Mouse (Mus musculus) stomach, embryonic 15.5 days (tissue): ENCODE data around the gene Ces3b. TPM values are rescaled to one million over a fixed set of nuclear protein-coding genes. Genes with fewer than 3 reads are reported as not detected.
A peak's percentile ranks its signal among the peaks of the same experiment; 100 is the strongest.
"Not testable (repeated sequence)": the region's sequence is repeated elsewhere in the genome, so short reads cannot be mapped to it uniquely, and the experiment has no call there.

Source experiments
- ATAC-seq: fragments of 200-750 bp; cut with Nextera tagmentation; 2 replicates; pipeline ENCODE4 v1.8.0; 2017; ENCODE audit warnings: low read depth, moderate number of reproducible peaks, moderate TSS enrichment; ENCODE audit not compliant: insufficient read depth, low FRiP score
- H3K27ac ChIP-seq: fragments of 300-500 bp; sonication (generic); 2 replicates; pipeline ENCODE4 v1.5.1; 2015; ENCODE audit warnings: mild to moderate bottlenecking, inconsistent platforms
- H3K27me3 ChIP-seq: fragments of 300-500 bp; sonication (generic); replicated peaks from 2 replicates; pipeline ENCODE4 v1.6.1; 2015; ENCODE audit warnings: inconsistent platforms
- H3K36me3 ChIP-seq: fragments of 300-500 bp; sonication (generic); 2 replicates; pipeline ENCODE4 v1.6.1; 2015; ENCODE audit warnings: inconsistent platforms
- H3K4me1 ChIP-seq: fragments of 300-500 bp; sonication (generic); 2 replicates; pipeline ENCODE4 v1.6.1; 2015; ENCODE audit warnings: inconsistent platforms
- H3K4me2 ChIP-seq: fragments of 300-500 bp; sonication (generic); 2 replicates; pipeline ENCODE4 v1.6.1; 2015; ENCODE audit warnings: mild to moderate bottlenecking, inconsistent platforms
- H3K4me3 ChIP-seq: fragments of 300-500 bp; sonication (generic); replicated peaks from 2 replicates; pipeline ENCODE4 v1.5.1; 2015; ENCODE audit warnings: inconsistent platforms
- H3K9ac ChIP-seq: fragments of 300-500 bp; sonication (generic); 2 replicates; pipeline ENCODE4 v1.6.1; 2015; ENCODE audit warnings: inconsistent platforms
- H3K9me3 ChIP-seq: fragments of 300-500 bp; sonication (generic); 2 replicates; pipeline ENCODE4 v1.6.1; 2016; ENCODE audit warnings: inconsistent platforms
- WGBS: fragments of 180-500 bp; shearing (Covaris S2); methylation state at CpG from one replicate; pipeline ENCODE4 v1.1.7; 2015; 5-methylcytosine and 5-hydroxymethylcytosine counted together
- polyA plus RNA-seq: library from polyadenylated mRNA; unstranded; fragments of >200 nt; fragmentation: Nextera tagmentation; extraction: Ambion mirVana; gene quantifications from 2 replicates; pipeline ENCODE4 v1.2.1, GENCODE M21; 2015

Gene Ces3b
- polyA plus RNA-seq, 1 experiment from 2014 or later: not detected

DNA sequence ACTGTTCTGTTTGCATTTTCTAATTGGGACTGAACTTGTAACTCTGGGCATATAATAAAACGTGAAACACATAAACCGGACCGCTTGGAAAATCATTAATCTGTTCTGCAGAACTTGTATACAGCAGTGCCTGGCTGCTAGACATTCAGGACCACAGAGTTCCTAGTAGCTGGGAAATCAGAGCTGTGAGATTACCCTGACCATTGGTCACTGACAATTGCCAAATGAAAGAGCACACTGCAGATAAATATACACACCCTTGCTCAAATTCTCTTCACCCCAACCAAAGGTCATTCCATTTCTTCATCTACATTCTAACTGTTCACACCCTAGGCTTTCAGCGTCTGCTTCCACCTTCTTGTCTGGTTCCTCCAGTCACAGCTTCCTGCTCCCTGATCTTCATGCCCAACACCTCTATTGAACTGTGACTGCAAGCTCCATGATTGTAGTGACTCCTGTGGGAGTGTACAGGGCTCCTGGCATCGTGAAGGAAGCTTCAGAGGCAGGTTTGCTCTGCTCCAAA, 2.7 kb upstream of the Ces3b start:
- H3K4me2 ChIP-seq: no peak overlapping the region
- no peaks in the 10 kb centered on the region for H3K36me3 ChIP-seq
- no peak overlapping the region for H3K9ac ChIP-seq
- WGBS: 65% methylated on average over 5 of the region's 5 CpGs
- H3K9me3 ChIP-seq: no peaks in the 10 kb centered on the region
- no peak overlapping the region for H3K27ac ChIP-seq
- no peaks in the 10 kb centered on the region for H3K27me3 ChIP-seq
- no peak for ATAC-seq
- no peaks in the 10 kb centered on the region for H3K4me1 ChIP-seq
- H3K4me3 ChIP-seq: no peak overlapping the region

DNA sequence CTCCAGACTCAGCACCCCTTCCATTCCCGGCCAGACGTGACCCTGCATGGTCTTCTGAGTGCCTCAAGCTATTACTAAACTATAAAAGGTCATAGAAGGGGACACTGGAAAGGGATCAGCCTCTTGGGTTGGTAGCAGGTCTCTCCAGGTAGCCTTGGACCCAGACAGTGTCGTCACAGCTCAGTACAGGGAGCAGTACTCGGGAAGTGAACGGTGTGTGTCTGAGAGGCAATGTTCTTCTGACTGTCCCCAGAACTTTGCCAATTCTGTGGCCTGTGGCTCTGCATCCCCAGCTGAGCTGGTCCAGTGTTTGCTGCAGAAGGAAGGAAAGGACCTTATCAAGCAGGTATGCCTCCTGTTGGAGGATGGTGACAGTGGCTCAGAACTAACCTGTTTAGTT, 4.6 kb downstream of the Ces3b start:
- not testable (repeated sequence) for H3K9me3 ChIP-seq, H3K36me3 ChIP-seq, H3K4me1 ChIP-seq, H3K27me3 ChIP-seq, H3K4me2 ChIP-seq, H3K4me3 ChIP-seq, H3K9ac ChIP-seq, ATAC-seq, H3K27ac ChIP-seq
- 84% methylated on average over 5 of the region's 5 CpGs for WGBS

DNA sequence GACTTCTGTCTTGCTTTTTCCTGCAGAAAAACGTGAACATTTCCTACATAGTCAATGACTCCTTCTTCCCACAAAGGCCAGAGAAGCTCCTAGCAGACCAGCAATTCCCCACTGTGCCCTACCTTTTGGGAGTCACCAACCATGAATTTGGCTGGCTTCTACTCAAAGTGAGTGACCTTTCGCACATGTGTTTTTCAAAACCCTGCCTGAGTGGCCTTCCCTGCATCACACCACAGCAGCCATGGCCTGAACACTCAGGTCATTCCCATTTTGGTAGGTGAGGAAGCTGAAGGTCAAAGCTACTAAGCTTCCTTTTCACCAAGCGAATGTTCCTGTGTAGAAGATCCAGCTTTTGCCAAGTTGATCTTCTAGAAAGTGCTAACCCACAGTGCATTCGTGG, 5.0 kb downstream of the Ces3b start:
- H3K27me3 ChIP-seq: no peaks in the 10 kb centered on the region
- no peaks in the 10 kb centered on the region for H3K36me3 ChIP-seq
- no peak for ATAC-seq
- 71% methylated on average over 4 of the region's 4 CpGs for whole genome bisulfite sequencing
- H3K4me1 ChIP-seq: no peaks in the 10 kb centered on the region
- no peak overlapping the region for H3K4me3 ChIP-seq
- H3K27ac ChIP-seq: no peak overlapping the region
- no peak overlapping the region for H3K9ac ChIP-seq
- H3K4me2 ChIP-seq: no peak overlapping the region
- no peaks in the 10 kb centered on the region for H3K9me3 ChIP-seq

DNA sequence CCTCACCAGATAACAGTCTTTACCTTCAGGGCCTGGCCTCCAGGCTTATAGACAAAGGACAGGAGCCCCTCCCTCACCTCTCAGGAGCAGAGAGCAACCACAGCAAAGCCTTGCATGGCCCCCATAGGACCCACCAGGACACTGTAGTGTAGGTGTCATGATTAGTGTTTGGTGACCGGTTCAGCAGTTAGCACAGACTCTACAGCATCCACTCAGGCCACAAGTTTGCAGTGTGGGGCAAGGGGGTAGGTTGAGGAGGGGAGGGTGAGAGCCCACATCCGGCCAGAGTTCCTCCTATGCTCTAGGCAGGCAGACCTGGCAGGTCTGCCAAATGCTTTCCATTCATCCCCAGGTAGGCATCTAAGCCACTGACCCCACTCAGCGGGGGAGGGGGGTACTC, 10.4 kb downstream of the Ces3b start:
- Histone ChIP-seq H3K27ac (no peak overlapping the region), H3K9me3 (no peaks in the 10 kb centered on the region), H3K27me3 (no peaks in the 10 kb centered on the region), H3K9ac (no peak overlapping the region), H3K4me3 (no peak overlapping the region), H3K4me1 (no peaks in the 10 kb centered on the region), H3K4me2 (no peak overlapping the region), H3K36me3 (no peaks in the 10 kb centered on the region)
- WGBS: 88% methylated on average over 3 of the region's 3 CpGs
- no peak for ATAC-seq

DNA sequence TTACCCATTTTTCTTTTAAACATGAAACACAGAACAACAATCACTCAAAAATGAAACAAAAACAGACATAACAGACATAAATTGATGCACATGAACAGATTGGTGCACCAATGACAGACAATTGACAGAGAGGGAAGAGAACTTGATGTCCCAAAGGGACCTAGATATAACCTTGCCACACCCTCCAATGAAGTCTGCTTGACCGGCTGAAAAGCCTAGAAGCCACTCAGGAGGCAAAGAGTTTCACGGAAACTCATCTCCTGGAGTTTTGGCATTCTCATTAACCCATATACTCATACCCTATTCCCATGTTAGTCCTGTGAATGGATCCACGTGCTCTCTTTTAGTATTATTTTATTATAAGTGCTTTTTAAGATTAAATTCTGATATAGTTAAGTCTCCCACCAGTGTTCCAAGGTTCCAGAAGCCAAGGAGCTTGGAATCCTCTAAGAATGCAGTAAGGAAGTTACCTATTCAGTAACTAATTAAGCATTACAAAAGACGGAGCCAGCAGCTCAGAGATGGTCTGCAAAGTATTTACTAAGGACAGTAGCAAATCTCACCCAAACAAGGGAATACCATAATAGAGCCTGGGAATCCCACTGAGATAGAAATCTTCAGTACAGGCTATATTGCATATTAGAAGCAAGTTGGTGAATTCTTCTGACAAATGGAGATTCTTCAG, 18.7 kb downstream of the Ces3b start:
- H3K36me3 ChIP-seq, H3K4me3 ChIP-seq, ATAC-seq, H3K9ac ChIP-seq, H3K4me2 ChIP-seq, H3K9me3 ChIP-seq, H3K27ac ChIP-seq, H3K4me1 ChIP-seq, H3K27me3 ChIP-seq: not testable (repeated sequence)
- 77% methylated on average over 4 of the region's 4 CpGs for WGBS

DNA sequence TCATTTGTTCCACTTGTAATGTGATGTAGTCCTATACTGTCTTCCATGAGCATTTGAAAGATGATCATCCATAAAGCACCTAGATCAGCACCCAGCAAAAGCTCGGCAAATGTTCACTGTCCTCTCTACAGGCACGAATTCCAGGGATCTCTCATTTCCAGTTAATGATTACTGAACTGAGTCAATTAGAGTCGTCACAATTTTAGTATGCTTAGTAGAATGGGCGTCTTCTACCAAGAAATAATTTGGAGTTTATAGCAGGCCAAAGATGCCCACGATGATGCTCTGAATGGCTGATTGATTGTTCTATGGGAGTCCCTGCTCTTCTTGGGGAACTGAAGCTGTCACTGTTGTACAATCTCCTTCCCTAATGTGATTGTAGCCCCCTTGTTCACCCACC, 20.1 kb downstream of the Ces3b start:
- not testable (repeated sequence) for H3K4me1 ChIP-seq, H3K4me2 ChIP-seq, ATAC-seq, H3K9me3 ChIP-seq, H3K9ac ChIP-seq, H3K27ac ChIP-seq, H3K27me3 ChIP-seq, H3K4me3 ChIP-seq, H3K36me3 ChIP-seq
- WGBS: 72% methylated on average over 5 of the region's 5 CpGs

DNA sequence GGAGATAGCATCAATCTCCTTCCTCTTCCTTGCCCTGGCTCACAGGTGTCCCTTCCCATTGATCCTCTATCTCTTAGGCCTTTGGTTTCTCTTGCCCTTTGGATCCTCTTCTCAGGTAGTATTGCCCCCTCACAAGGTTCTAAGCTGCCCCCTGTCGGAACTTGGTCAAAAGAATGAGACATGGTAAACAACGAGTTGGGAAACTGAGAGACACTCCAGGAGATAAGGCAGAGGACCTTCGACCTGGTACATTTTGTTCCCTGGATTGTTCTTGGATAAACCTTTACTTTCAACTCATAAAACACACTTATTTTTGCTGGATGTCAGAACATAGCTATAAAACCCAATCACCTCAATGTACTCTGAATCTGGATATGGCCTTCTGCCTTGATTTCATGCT, 20.7 kb downstream of the Ces3b start:
- 84% methylated on average over 3 of the region's 3 CpGs for WGBS
- ATAC-seq: no peak
- no peak overlapping the region for H3K4me3 ChIP-seq
- no peak overlapping the region for H3K4me2 ChIP-seq
- no peaks in the 10 kb centered on the region for H3K4me1 ChIP-seq
- no peak overlapping the region for H3K9ac ChIP-seq
- no peaks in the 10 kb centered on the region for H3K9me3 ChIP-seq
- no peaks in the 10 kb centered on the region for H3K27me3 ChIP-seq
- no peak overlapping the region for H3K27ac ChIP-seq
- H3K36me3 ChIP-seq: no peaks in the 10 kb centered on the region

DNA sequence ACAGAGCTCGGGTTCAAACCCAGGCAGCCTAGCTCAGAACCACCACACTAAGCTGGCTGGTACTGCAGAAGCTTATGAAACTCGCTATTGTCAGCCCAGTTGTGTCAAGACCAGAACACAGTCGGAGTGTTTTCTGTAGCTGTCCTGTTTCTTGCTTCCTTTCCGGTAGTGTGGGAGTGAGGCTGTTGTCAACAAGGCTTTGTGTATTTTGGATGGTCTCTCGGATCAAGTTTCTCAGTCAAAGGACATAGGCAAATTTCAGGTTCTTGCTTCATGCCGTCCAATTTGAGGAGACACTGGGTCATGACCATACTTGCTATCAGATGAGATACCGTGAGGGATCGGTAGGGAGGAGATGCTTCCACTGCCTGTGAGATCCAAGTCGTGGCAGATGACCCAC, 46.3 kb downstream of the Ces3b start:
- Histone ChIP-seq H3K4me2 (no peak overlapping the region), H3K4me1 (no peaks in the 10 kb centered on the region), H3K9ac (no peak overlapping the region), H3K27me3 (no peaks in the 10 kb centered on the region), H3K27ac (no peak overlapping the region), H3K4me3 (no peak overlapping the region), H3K36me3 (no peaks in the 10 kb centered on the region), H3K9me3 (no peaks in the 10 kb centered on the region)
- WGBS: 80% methylated on average over 9 of the region's 9 CpGs
- ATAC-seq: no peak

DNA sequence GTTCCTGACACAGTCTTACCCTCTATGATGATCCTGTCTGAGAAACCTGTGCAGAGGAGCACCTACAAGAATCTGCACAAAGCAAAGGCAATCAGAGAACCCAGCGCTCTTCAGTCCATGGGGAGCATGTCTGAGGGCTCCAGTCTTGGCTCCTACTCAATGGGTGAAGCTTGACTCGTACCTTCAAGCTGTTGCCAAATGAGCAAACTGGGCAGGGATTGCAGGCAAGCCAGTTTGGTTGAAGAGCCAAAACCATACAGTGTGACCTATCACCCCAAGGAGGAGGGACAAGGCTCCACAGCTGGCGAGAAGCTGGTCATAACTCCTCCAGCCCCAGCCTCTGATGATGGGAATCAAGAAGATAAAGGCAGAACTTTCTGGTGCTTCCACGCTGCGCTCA, 48.0 kb downstream of the Ces3b start, which contains the start of gene Ces4a:
TSS of gene Ces4a (plus strand) at position 292 of the 400 bp plus-strand sequence.
- Histone ChIP-seq H3K27ac (no peak within 1 kb of the TSS), H3K4me2 (no peak within 1 kb of the TSS), H3K4me1 (no peaks in the 10 kb centered on the region), H3K9me3 (no peaks in the 10 kb centered on the region), H3K4me3 (no peak within 1 kb of the TSS), H3K36me3 (no peaks in the 10 kb centered on the region), H3K9ac (no peak within 1 kb of the TSS), H3K27me3 (no peaks in the 10 kb centered on the region)
- no peak for ATAC-seq
- WGBS: 83% methylated on average over 5 of the region's 5 CpGs

DNA sequence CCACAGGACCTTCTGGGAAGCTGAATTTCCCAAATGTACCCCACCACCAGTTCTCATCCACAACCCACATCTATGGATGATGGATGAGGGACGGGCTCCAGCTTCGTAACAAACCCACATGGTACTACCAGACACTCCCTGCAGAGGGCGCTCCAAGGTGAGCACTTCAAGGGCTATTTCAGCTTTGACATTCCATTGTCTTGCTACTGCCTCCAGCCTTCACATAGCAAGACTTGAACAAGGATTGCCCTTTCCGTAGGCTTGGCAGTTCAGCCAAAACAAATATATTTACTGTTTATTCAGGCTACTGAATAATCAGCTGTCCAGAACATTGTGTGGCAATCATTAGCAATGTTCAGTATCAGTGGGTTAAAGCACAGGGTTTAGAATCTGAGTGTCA, 54.9 kb downstream of the Ces3b start:
- no peak overlapping the region for H3K9ac ChIP-seq
- no peaks in the 10 kb centered on the region for H3K9me3 ChIP-seq
- H3K4me1 ChIP-seq: no peaks in the 10 kb centered on the region
- no peaks in the 10 kb centered on the region for H3K27me3 ChIP-seq
- no peak overlapping the region for H3K4me3 ChIP-seq
- ATAC-seq: no peak
- no peak overlapping the region for H3K4me2 ChIP-seq
- no peaks in the 10 kb centered on the region for H3K36me3 ChIP-seq
- no peak overlapping the region for H3K27ac ChIP-seq
- WGBS: 23% methylated on average over 4 of the region's 4 CpGs

DNA sequence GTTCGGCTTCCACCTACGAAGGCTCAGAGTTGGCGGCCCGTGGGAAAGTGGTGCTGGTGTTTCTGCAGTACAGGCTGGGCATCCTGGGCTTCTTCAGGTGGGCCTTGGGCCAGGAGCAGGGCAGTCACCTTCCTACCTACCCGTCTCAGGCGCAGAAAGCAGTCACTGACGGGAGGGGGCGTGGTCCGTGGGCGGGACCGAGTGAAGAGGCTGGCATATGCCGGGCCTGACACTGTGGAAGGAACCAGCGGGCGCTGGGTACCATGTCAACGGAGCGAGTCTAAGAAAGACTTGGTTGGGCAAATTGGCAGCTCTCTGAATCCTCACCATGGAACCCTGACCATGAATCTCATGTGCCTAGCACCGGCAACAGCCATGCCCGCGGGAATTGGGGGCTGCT, 58.8 kb downstream of the Ces3b start:
- no peak overlapping the region for H3K9ac ChIP-seq
- 29% methylated on average over 19 of the region's 19 CpGs for WGBS
- no peaks in the 10 kb centered on the region for H3K4me1 ChIP-seq
- no peaks in the 10 kb centered on the region for H3K27me3 ChIP-seq
- H3K36me3 ChIP-seq: no peaks in the 10 kb centered on the region
- no peak overlapping the region for H3K4me3 ChIP-seq
- no peaks in the 10 kb centered on the region for H3K9me3 ChIP-seq
- peak overlapping the region; percentile 23 for H3K4me2 ChIP-seq
- no peak for ATAC-seq
- no peak overlapping the region for H3K27ac ChIP-seq
